Mouse (Mus musculus) lung, adult 2 months (tissue): Measurements from ENCODE around the gene Zfp383.
"Not testable (repeated sequence)": the region's sequence is repeated elsewhere in the genome, so short reads cannot be mapped to it uniquely, and the experiment has no call there.

Source experiments
- CTCF ChIP-seq: fragments of 200-500 bp; IDR thresholded peaks from 2 replicates; pipeline ENCODE4 v1.5.1; 2011; ENCODE audit warnings: mild to moderate bottlenecking, low read length, control low read depth; ENCODE audit not compliant: insufficient read depth
- POLR2A ChIP-seq: fragments of 200-500 bp; IDR thresholded peaks from 2 replicates; pipeline ENCODE4 v1.6.1; 2011; ENCODE audit warnings: low read depth, mild to moderate bottlenecking, control low read depth, low read length, borderline replicate concordance; ENCODE audit errors: extremely low read depth

- not testable (repeated sequence) for TF ChIP-seq CTCF, POLR2A
These were observed 30.5 kb upstream of the Zfp383 start for GRCm38 (mm10) chr7:29877561-29877960.
